Mouse (Mus musculus) heart, adult 2 months (tissue): ENCODE measurements around the gene 1700029H14Rik.

ENCODE experiments used
- CTCF ChIP-seq: fragments of 200-600 bp; IDR thresholded peaks from 2 replicates; pipeline ENCODE4 v1.8.1; 2022; ENCODE audit warnings: antibody characterized with exemption, mild to moderate bottlenecking, moderate library complexity
- EP300 ChIP-seq: fragments of 200-500 bp; IDR thresholded peaks from 2 replicates; pipeline ENCODE4 v1.6.1; 2011; ENCODE audit warnings: low read depth, low read length, control low read depth; ENCODE audit not compliant: insufficient read depth
- POLR2A ChIP-seq: fragments of 200-500 bp; IDR thresholded peaks from 2 replicates; pipeline ENCODE4 v1.6.1; 2011; ENCODE audit warnings: mild to moderate bottlenecking, low read depth, low read length, control low read depth; ENCODE audit not compliant: insufficient read depth

DNA sequence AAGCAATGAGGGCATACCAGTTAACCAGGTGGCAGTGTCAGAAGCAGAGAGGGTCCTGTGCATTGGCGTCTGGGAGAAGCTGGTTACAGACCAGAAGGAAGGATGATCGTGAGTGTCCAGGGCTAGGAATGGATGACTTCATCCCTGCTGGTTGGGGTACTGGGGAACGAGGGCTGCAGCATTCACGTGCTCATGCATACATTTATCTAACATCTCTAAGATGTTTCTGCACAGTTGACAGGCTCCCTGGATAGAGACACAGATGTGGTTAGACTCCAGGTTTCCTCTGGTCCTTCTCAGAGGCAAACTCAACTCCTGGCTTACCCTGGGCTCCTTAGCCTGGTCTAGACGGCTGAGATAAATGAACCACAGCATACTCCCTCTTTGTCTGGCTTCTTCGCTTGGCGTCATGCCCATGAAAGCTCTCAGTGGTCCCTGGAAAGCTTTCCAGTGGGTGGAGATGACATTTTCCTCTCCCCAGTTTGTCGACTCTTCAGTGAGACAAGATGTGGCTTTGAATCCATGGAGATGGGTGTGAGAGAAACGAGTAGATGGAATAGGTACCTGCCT is 30.6 kb downstream of the 1700029H14Rik start:
- no peak for TF ChIP-seq POLR2A
- no peak for TF ChIP-seq CTCF
- TF ChIP-seq EP300: no peak
